Mouse (Mus musculus) forebrain, embryonic 11.5 days (tissue): ENCODE measurements around the gene Coro1c. TPM values are rescaled to one million over a fixed set of nuclear protein-coding genes. Genes with fewer than 3 reads are reported as not detected.

Experiments
- ATAC-seq: fragments of 200-750 bp; cut with Nextera tagmentation; replicated peaks from 2 replicates; pipeline ENCODE4 v1.8.0; 2017; ENCODE audit warnings: moderate TSS enrichment; ENCODE audit not compliant: low FRiP score
- DNase-seq: peaks from one replicate; pipeline ENCODE4 v3.0.0-alpha.2; 2017; ENCODE audit warnings: low spot score
- H3K27ac ChIP-seq: fragments of 300-500 bp; sonication (generic); 2 replicates; pipeline ENCODE4 v1.5.1; 2014; ENCODE audit warnings: low read depth, low read length
- H3K27me3 ChIP-seq: fragments of 300-500 bp; sonication (generic); 2 replicates; pipeline ENCODE4 v1.6.1; 2014; ENCODE audit warnings: mild to moderate bottlenecking, low read length, mixed read lengths; ENCODE audit not compliant: control insufficient read depth, insufficient read depth
- H3K36me3 ChIP-seq: fragments of 300-500 bp; sonication (generic); 2 replicates; pipeline ENCODE4 v1.6.1; 2014; ENCODE audit warnings: mild to moderate bottlenecking, low read length, moderate library complexity, mixed read lengths; ENCODE audit not compliant: control insufficient read depth, insufficient read depth
- H3K4me1 ChIP-seq: fragments of 300-500 bp; sonication (generic); replicated peaks from 2 replicates; pipeline ENCODE4 v1.6.1; 2014; ENCODE audit warnings: low read length, mixed read lengths; ENCODE audit not compliant: control insufficient read depth, insufficient read depth
- H3K4me2 ChIP-seq: fragments of 300-500 bp; sonication (generic); 2 replicates; pipeline ENCODE4 v1.6.1; 2014; ENCODE audit warnings: low read depth, mild to moderate bottlenecking, low read length, moderate library complexity, mixed read lengths; ENCODE audit not compliant: severe bottlenecking
- H3K4me3 ChIP-seq: fragments of 300-500 bp; sonication (generic); 2 replicates; pipeline ENCODE4 v1.5.1; 2014; ENCODE audit warnings: low read depth, low read length
- H3K9ac ChIP-seq: fragments of 300-500 bp; sonication (generic); 2 replicates; pipeline ENCODE4 v1.6.1; 2014; ENCODE audit warnings: low read length
- H3K9me3 ChIP-seq: fragments of 300-500 bp; sonication (generic); 2 replicates; pipeline ENCODE4 v1.6.1; 2016; ENCODE audit warnings: low read length, mixed read lengths; ENCODE audit not compliant: control insufficient read depth
- WGBS: fragments of 180-500 bp; shearing (Covaris S2); extraction: QIAGEN DNeasy Blood & Tissue Kit; methylation state at CpG from one replicate; pipeline ENCODE4 v1.1.7; 2014; 5-methylcytosine and 5-hydroxymethylcytosine counted together
- polyA plus RNA-seq: library from polyadenylated mRNA; unstranded; fragments of >200 nt; fragmentation: Nextera tagmentation; extraction: Ambion mirVana; gene quantifications from 2 replicates; pipeline ENCODE4 v1.2.1, GENCODE M21; 2014

The Coro1c gene
- polyA plus RNA-seq, 1 experiment from 2014 or later: 231 TPM

- H3K9me3 ChIP-seq: no peaks in the 10 kb centered on the region
- no peak overlapping the region for H3K4me3 ChIP-seq
- 80% methylated on average over 7 of the region's 7 CpGs for WGBS
- no peak overlapping the region for H3K4me2 ChIP-seq
- DNase-seq (no peak), ATAC-seq (no peak)
- peaks cover 21% of the 10 kb centered on the region; the same call in 1 of the 2 replicates for H3K4me1 ChIP-seq
- H3K9ac ChIP-seq: no peak overlapping the region
- H3K27ac ChIP-seq: no peak overlapping the region
- H3K36me3 ChIP-seq: no peaks in the 10 kb centered on the region; the same call in 1 of the 2 replicates
- H3K27me3 ChIP-seq: no peaks in the 10 kb centered on the region
These were observed 23.8 kb downstream of the Coro1c start for GRCm38 (mm10) chr5:113884750-113885149.

- no peaks in the 10 kb centered on the region for H3K9me3 ChIP-seq
- 74% methylated on average over 3 of the region's 3 CpGs for WGBS
- H3K27ac ChIP-seq: peak overlapping the region; percentile 51; the same call in 1 of the 2 replicates
- H3K4me3 ChIP-seq: no peak overlapping the region
- DNase-seq: no peak
- no peak for ATAC-seq
- peaks cover 16% of the 10 kb centered on the region; the same call in 1 of the 2 replicates for H3K4me1 ChIP-seq
- H3K36me3 ChIP-seq: no peaks in the 10 kb centered on the region; the same call in 1 of the 2 replicates
- no peak overlapping the region for H3K4me2 ChIP-seq
- H3K9ac ChIP-seq: no peak overlapping the region
- no peaks in the 10 kb centered on the region for H3K27me3 ChIP-seq
These were observed 25.2 kb downstream of the Coro1c start for GRCm38 (mm10) chr5:113883384-113883771.

- 80% methylated on average over 15 of the region's 15 CpGs for WGBS
- Histone ChIP-seq H3K9me3 (no peaks in the 10 kb centered on the region), H3K4me2 (no peak overlapping the region), H3K27me3 (no peaks in the 10 kb centered on the region), H3K9ac (0 out of 2 replicates have a peak overlapping the region, but pooled peaks have one; percentile 3), H3K27ac (peak overlapping the region; percentile 51; the same call in 1 of the 2 replicates), H3K4me1 (peaks cover 16% of the 10 kb centered on the region; the same call in 1 of the 2 replicates), H3K4me3 (no peak overlapping the region), H3K36me3 (no peaks in the 10 kb centered on the region; the same call in 1 of the 2 replicates)
- ATAC-seq (no peak), DNase-seq (no peak)
These were observed 25.8 kb downstream of the Coro1c start for GRCm38 (mm10) chr5:113882566-113883383.

GRCm38 (mm10) chr5:113881136-113881535 is 27.4 kb downstream of the Coro1c start:
- Histone ChIP-seq H3K36me3 (no peaks in the 10 kb centered on the region; the same call in 1 of the 2 replicates), H3K9me3 (no peaks in the 10 kb centered on the region), H3K27me3 (no peaks in the 10 kb centered on the region), H3K4me2 (no peak overlapping the region), H3K9ac (no peak overlapping the region), H3K4me3 (no peak overlapping the region), H3K4me1 (peaks cover 16% of the 10 kb centered on the region; the same call in 1 of the 2 replicates), H3K27ac (no peak overlapping the region)
- ATAC-seq (no peak), DNase-seq (no peak)
- 92% methylated on average over 14 of the region's 14 CpGs for WGBS

- H3K9ac ChIP-seq: no peak overlapping the region
- H3K4me2 ChIP-seq: no peak overlapping the region
- no peak overlapping the region for H3K4me3 ChIP-seq
- DNase-seq (no peak), ATAC-seq (no peak)
- H3K27ac ChIP-seq: no peak overlapping the region
- no peaks in the 10 kb centered on the region for H3K27me3 ChIP-seq
- H3K4me1 ChIP-seq: peaks cover 13% of the 10 kb centered on the region
- no peaks in the 10 kb centered on the region for H3K9me3 ChIP-seq
- peaks cover 3% of the 10 kb centered on the region; the same call in 1 of the 2 replicates for H3K36me3 ChIP-seq
- 92% methylated on average over 17 of the region's 17 CpGs for WGBS
These were observed 29.5 kb downstream of the Coro1c start for GRCm38 (mm10) chr5:113878943-113879617.

- Histone ChIP-seq H3K36me3 (peaks cover 3% of the 10 kb centered on the region; the same call in 1 of the 2 replicates), H3K4me3 (no peak overlapping the region), H3K27ac (no peak overlapping the region), H3K4me2 (no peak overlapping the region), H3K4me1 (peaks cover 19% of the 10 kb centered on the region), H3K9me3 (no peaks in the 10 kb centered on the region), H3K27me3 (no peaks in the 10 kb centered on the region), H3K9ac (no peak overlapping the region)
- 84% methylated on average over 3 of the region's 3 CpGs for WGBS
- DNase-seq (no peak), ATAC-seq (no peak)
These were observed 31.0 kb downstream of the Coro1c start for GRCm38 (mm10) chr5:113877565-113877964.

- H3K4me3 ChIP-seq: no peak overlapping the region
- H3K9ac ChIP-seq: no peak overlapping the region
- peaks cover 3% of the 10 kb centered on the region; the same call in 1 of the 2 replicates for H3K36me3 ChIP-seq
- no peaks in the 10 kb centered on the region for H3K27me3 ChIP-seq
- H3K4me1 ChIP-seq: peaks cover 32% of the 10 kb centered on the region
- H3K27ac ChIP-seq: 0 out of 2 replicates have a peak overlapping the region, but pooled peaks have one; percentile 34
- no peak overlapping the region for H3K4me2 ChIP-seq
- no peak for ATAC-seq
- 94% methylated on average over 7 of the region's 7 CpGs for whole genome bisulfite sequencing
- no peak for DNase-seq
- H3K9me3 ChIP-seq: no peaks in the 10 kb centered on the region
These were observed 32.4 kb downstream of the Coro1c start for GRCm38 (mm10) chr5:113876176-113876575.

GRCm38 (mm10) chr5:113875625-113876024 is 32.9 kb downstream of the Coro1c start:
- 0 out of 2 replicates have a peak overlapping the region, but pooled peaks have one; percentile 34 for H3K27ac ChIP-seq
- no peak for DNase-seq
- 93% methylated on average over 4 of the region's 4 CpGs for WGBS

More at GRCm38 (mm10) chr5:113875625-113876024, 32.9 kb downstream of the Coro1c start:
- no peaks in the 10 kb centered on the region for H3K27me3 ChIP-seq
- no peak overlapping the region for H3K4me2 ChIP-seq
- no peak overlapping the region for H3K4me3 ChIP-seq
- peaks cover 3% of the 10 kb centered on the region; the same call in 1 of the 2 replicates for H3K36me3 ChIP-seq
- peaks cover 38% of the 10 kb centered on the region for H3K4me1 ChIP-seq
- no peak overlapping the region for H3K9ac ChIP-seq
- no peaks in the 10 kb centered on the region for H3K9me3 ChIP-seq
- no peak for ATAC-seq
